Mouse (Mus musculus) fibroblast of lung, adult 2 months (primary cell): ENCODE measurements around the gene Oard1.

ENCODE experiments used
- DNase-seq: peaks from one replicate; pipeline ENCODE4 v3.0.0-alpha.2; 2011; ENCODE audit warnings: low read depth

Gene Oard1

DNA sequence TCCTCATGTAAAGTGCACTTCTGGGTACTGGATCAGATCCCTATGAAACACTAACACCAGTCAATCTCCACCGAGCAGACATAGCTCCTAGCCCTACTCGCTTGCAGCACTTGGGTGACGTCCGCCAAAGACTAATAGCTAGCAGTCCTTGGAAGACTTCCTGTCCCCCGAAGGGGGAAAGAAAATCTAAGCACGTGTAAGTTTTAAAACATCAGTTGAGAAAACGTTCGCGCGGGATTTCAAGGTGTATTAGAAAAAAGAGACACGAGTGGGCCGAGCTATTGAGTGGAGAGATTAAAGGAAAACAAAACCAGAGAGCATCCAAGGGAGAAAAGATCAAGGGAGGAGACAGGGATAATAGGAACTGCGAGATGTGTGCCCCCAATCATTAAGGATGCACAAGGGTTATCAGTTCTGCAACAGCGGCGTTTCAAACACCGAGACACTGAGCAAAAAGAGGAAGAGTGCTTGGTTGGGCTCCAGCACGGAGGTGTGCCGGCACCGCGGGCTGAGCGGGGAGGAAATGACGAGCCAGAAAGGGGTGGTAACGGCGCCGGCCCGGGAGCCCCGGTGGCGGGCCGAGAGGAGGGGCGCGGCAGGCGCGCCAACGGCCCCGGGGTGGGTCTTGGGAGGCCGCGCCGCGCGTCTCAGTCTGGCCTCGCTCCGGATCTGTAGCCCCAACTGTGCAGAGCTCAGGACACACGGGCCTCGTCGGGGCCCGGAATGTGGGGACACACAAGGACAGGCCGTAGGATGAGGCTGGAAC is 1.1 kb upstream of the Oard1 start:
- no peak for DNase-seq

DNA sequence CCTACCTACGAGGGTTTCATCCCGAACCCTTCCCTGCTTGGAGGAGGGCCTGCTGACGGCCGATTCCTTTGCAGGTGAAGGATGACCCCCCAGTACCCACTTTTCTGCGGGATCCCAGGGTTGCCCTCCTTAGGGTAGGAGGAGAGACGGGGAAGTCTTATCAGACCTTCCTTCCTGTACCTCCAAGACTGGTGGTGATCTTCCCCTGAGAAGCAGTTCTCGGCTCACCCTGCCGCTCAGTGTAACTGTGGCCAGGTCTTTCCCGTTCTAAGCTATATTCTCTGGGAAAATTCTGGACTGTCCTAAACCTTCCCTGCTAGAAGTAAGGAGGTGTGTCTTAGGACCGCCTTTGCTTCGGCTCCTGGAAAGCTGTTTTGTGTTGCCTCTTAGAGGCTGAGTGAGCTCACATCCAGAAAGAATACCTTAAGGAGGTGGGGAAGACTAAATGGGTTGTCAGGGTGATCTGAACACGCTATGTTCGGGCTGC is 528 bp downstream of the Oard1 start:
- no peak for DNase-seq

GRCm38 (mm10) chr17:48411241-48411640 is 1.4 kb downstream of the Oard1 start:
- no peak for DNase-seq

DNA sequence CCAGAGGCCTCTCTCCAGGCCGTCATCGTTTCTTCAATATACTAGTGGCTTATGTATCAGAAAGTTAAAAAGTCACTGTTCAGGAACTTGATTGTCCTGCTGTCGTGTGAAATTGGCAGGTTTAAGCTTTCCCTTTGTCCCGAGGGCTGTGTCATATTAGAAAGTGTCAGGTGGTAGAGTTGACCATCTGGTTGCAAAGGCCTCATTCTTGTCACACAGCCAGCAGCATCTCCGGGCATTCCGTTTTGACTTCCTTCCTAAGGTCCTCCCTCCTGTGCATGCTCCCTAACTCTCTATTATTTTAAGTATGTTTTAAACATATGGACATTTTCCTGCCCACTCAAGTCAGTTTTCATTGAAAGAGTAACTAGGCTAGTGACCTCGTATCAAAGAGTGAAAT is 6.2 kb downstream of the Oard1 start:
- DNase-seq, result no peak

- DNase-seq, result no peak
Measured at GRCm38 (mm10) chr17:48416425-48417195, 6.8 kb downstream of the Oard1 start.

DNA sequence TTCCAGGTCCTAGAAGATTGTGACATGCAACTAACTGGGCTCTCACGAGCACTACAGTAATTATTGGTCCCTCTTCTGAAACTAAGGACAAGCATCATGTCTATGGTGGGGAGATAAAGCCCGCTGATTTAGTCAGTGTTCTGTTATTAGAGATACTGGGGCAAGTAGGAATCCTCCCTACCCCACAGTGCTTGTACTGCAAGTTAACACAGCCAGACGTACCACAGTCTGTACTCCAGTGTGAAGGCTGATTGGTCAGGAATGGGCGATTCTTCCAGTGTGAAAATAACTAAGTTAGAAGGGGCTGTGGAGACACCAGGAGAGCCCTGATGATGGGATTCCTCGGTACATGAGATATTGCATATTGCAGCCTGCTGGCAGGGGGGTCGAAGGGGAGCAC is 7.7 kb downstream of the Oard1 start:
- no peak for DNase-seq

- DNase-seq, result no peak
Measured at GRCm38 (mm10) chr17:48418174-48418573, 8.4 kb downstream of the Oard1 start.

DNA sequence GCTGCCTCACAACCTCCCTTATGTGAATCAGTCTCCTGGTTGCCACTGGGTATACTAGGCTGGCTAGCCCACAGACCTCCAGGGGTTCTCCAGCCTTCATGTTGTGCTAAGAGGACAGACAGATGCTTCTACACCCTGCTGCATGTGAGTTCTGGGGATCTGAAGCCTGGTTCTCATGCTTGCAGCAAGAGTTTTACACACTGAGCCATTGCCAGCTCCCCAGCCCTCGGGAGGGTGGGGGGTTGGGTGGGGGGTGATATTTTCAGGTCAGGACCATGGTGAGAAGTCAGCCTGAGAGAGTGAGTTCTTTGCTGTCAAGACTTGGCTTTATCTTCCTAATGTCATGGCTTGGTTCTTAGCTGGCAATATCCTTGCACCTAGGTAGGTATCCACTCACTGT is 9.0 kb downstream of the Oard1 start:
- DNase-seq, result no peak

- no peak for DNase-seq
Measured at GRCm38 (mm10) chr17:48419571-48419970, 9.8 kb downstream of the Oard1 start.

DNA sequence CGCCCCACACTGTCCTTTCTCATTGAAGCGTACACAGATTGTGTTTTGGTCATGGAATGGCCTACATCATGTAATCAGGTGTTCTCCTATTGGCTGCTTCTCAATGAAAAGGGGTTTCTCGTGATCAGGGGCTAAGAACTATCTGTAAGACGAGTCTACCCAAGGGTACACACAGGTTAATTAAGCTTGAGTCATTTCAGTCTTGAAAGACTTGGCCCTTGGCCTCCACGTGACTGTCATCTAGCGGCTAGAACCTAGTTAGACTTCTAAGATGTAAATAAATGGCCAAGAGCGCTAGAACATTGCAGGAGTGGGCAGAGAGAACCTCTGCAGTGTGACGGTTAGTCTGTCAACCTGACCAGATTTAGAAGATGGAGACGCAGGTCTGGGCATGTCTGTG is 14.4 kb downstream of the Oard1 start:
- DNase-seq, result no peak

DNA sequence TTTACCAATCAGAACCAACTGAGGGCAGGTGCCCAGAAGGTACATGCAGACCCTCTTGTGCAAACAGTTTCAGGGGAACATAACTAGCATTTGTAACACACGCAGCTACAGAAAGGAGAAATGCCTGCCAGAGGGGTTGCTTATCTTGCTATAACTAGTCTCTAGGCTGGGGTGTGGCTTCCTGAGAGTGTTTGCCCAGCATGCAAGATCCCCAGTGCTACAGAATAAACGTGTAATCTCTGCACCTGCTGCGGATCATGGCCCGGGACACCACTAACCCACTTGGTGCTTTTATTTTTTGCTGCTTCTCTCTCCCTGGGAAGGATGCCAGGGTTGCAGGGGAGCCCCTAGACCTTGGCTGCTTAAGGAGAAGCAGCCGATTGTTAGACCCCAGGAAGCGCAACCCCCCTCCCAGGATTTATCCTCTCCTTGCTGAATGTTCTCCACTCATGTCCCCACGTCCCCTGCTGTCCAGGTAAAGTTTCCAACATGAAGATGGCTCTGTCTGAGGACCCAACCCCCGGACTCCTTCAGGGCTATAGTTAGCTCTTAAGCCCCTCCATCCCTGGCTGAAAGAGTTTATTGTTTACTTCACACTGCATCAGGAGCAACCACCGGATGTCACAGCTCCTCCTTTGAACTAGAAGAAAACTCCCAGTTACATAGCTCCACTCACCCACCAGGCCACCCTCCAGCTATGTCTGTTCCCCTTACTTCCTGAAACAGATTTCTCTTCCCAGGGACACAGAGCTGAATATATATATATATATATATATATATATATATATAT is 16.2 kb downstream of the Oard1 start:
- no peak for DNase-seq

- no peak for DNase-seq
Measured at GRCm38 (mm10) chr17:48426991-48427750, 17.4 kb downstream of the Oard1 start.

GRCm38 (mm10) chr17:48427852-48428530 is 18.2 kb downstream of the Oard1 start:
- DNase-seq, result no peak

- DNase-seq, result no peak
Measured at GRCm38 (mm10) chr17:48430394-48430793, 20.6 kb downstream of the Oard1 start.

- DNase-seq, result no peak
Measured at GRCm38 (mm10) chr17:48431054-48431453, 21.2 kb downstream of the Oard1 start.

- DNase-seq, result no peak
Measured at GRCm38 (mm10) chr17:48432158-48432980, 22.6 kb downstream of the Oard1 start, which contains the start of gene Apobec2. Apobec2 (minus strand) TSS chr17:48432930.

- no peak for DNase-seq
Measured at GRCm38 (mm10) chr17:48433006-48433655, 23.3 kb downstream of the Oard1 start.

DNA sequence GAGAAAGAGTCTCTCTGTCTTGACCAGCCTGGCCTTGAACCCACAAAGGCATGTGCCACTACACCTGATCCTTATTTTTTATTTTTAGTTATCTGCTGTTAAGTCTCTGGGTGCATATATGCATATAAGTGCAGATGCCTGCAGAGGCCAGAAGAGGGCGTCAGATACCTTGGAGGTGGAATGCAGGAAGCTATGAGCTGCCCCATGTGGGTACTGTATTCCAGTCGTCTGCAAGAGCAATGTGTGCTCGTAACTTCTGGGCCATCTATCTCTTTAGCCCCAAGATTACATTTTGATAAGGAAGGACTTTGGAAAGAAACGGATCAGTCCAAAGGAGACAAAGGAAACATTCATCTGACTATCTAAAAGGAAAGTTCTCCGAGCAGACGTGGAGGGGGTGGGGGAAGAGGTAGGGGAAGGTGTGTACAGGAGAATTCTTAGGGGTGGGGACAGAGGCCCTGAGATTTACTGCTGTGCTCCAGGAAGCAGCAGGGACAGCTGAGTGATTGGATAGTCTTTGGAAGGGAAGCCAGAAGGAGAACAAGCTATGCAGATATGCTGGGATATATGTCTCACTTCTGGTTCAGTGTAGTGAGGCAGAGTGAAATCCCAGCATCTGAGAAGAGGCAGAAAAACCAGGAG is 24.0 kb downstream of the Oard1 start:
- DNase-seq, result no peak

- DNase-seq, result no peak
Measured at GRCm38 (mm10) chr17:48434479-48434878, 24.7 kb downstream of the Oard1 start.
